Mouse (Mus musculus) CH12.LX (cell line): ENCODE results near the gene Fbln5. TPM values are rescaled to one million over a fixed set of nuclear protein-coding genes. Genes with fewer than 3 reads are reported as not detected.

ENCODE experiments used
- DNase-seq: peaks from one replicate; pipeline ENCODE4 v3.0.0-alpha.2; 2013; ENCODE audit errors: extremely low read depth
- H3K27ac ChIP-seq: 2 replicates; pipeline ENCODE4 v1.5.1; 2012; ENCODE audit warnings: low read depth, mild to moderate bottlenecking, control low read depth, moderate library complexity; ENCODE audit not compliant: insufficient read depth
- H3K27me3 ChIP-seq: replicated peaks from 2 replicates; pipeline ENCODE3; 2012; ENCODE audit warnings: inconsistent platforms
- H3K36me3 ChIP-seq, 2 experiments: replicated peaks in 1 of 2; 2 replicates each; pipeline versions ENCODE3 to v1.6.1; 2012; ENCODE audit warnings: inconsistent platforms in 1 of 2, low read length in 1 of 2, mild to moderate bottlenecking in 1 of 2, mixed read lengths in 1 of 2, moderate library complexity in 1 of 2; ENCODE audit not compliant: control insufficient read depth in 1 of 2, insufficient read depth in 1 of 2
- H3K4me1 ChIP-seq, 2 experiments: 2 replicates each; pipeline ENCODE4 v1.6.1; 2012; ENCODE audit warnings: inconsistent platforms in 1 of 2, moderate library complexity in 1 of 2; ENCODE audit not compliant: insufficient read depth in 2 of 2, control insufficient read depth in 1 of 2
- H3K4me2 ChIP-seq: 2 replicates; pipeline ENCODE4 v1.6.1; 2012; ENCODE audit warnings: low read depth, mild to moderate bottlenecking, control low read depth; ENCODE audit not compliant: poor library complexity, insufficient read depth, severe bottlenecking
- H3K4me3 ChIP-seq, 3 experiments: fragments of 150-350 bp in 1 of 3; sonication (generic) in 1 of 3; replicated peaks in 1 of 3; 2 replicates each; pipeline versions ENCODE3 to v1.5.1; 2011 to 2012; ENCODE audit warnings: low read depth in 2 of 3, low read length in 2 of 3, mild to moderate bottlenecking in 2 of 3, moderate library complexity in 2 of 3, control low read depth in 1 of 3, improper control_type of control experiment in 1 of 3, inconsistent platforms in 1 of 3, mixed read lengths in 1 of 3; ENCODE audit not compliant: poor library complexity in 1 of 3
- H3K79me2 ChIP-seq: replicated peaks from 2 replicates; pipeline ENCODE4 v1.6.1; 2012; ENCODE audit warnings: mild to moderate bottlenecking, moderate library complexity; ENCODE audit not compliant: control insufficient read depth, poor library complexity, insufficient read depth, severe bottlenecking; ENCODE audit errors: extremely low read depth
- H3K9ac ChIP-seq: 2 replicates; pipeline ENCODE4 v1.6.1; 2012; ENCODE audit warnings: low read depth, mild to moderate bottlenecking, control low read depth, moderate library complexity; ENCODE audit not compliant: insufficient read depth
- H3K9me3 ChIP-seq: replicated peaks from 2 replicates; pipeline ENCODE3; 2012; ENCODE audit warnings: low read length, inconsistent platforms, mixed read lengths
- BHLHE40 ChIP-seq: IDR thresholded peaks from 2 replicates; pipeline ENCODE4 v1.6.1; 2011; ENCODE audit warnings: mild to moderate bottlenecking, low read depth, low read length, improper control_type of control experiment
- CHD1 ChIP-seq: IDR thresholded peaks from 2 replicates; pipeline ENCODE4 v1.6.1; 2012; ENCODE audit warnings: low read depth, low read length, improper control_type of control experiment, inconsistent platforms
- CTCF ChIP-seq, 2 experiments: IDR thresholded peaks in 1 of 2; conservative IDR thresholded peaks in 1 of 2; 2 replicates each; pipeline ENCODE4 v1.5.1; 2011 to 2012; ENCODE audit warnings: low read depth in 2 of 2, low read length in 2 of 2, improper control_type of control experiment in 1 of 2, inconsistent platforms in 1 of 2, mild to moderate bottlenecking in 1 of 2, moderate library complexity in 1 of 2
- E2F4 ChIP-seq: IDR thresholded peaks from 2 replicates; pipeline ENCODE4 v1.6.1; 2011; ENCODE audit warnings: low read depth, low read length, improper control_type of control experiment; ENCODE audit not compliant: insufficient replicate concordance
- EP300 ChIP-seq: IDR thresholded peaks from 2 replicates; pipeline ENCODE4 v1.6.1; 2011; ENCODE audit warnings: low read length, improper control_type of control experiment
- ETS1 ChIP-seq: conservative IDR thresholded peaks from 2 replicates; pipeline ENCODE4 v1.6.1; 2012; ENCODE audit warnings: low read depth, mild to moderate bottlenecking, inconsistent platforms, low read length, improper control_type of control experiment, moderate library complexity
- HCFC1 ChIP-seq: IDR thresholded peaks from 2 replicates; pipeline ENCODE4 v1.6.1; 2012; ENCODE audit warnings: low read depth, mild to moderate bottlenecking, inconsistent platforms, low read length, improper control_type of control experiment
- MAFK ChIP-seq: IDR thresholded peaks from 2 replicates; pipeline ENCODE4 v1.6.1; 2011; ENCODE audit warnings: low read length, improper control_type of control experiment; ENCODE audit not compliant: insufficient replicate concordance
- MAZ ChIP-seq: IDR thresholded peaks from 2 replicates; pipeline ENCODE4 v1.6.1; 2012; ENCODE audit warnings: low read depth, mild to moderate bottlenecking, inconsistent platforms, low read length, improper control_type of control experiment, moderate library complexity
- MEF2A ChIP-seq: IDR thresholded peaks from 2 replicates; pipeline ENCODE4 v1.6.1; 2014; ENCODE audit warnings: low read depth, mild to moderate bottlenecking, inconsistent platforms, low read length, improper control_type of control experiment, borderline replicate concordance
- MYC ChIP-seq: IDR thresholded peaks from 2 replicates; pipeline ENCODE4 v1.6.1; 2011; ENCODE audit warnings: low read depth, mild to moderate bottlenecking, improper control_type of control experiment, low read length
- NRF1 ChIP-seq: IDR thresholded peaks from 2 replicates; pipeline ENCODE4 v1.6.1; 2014; ENCODE audit warnings: low read depth, mild to moderate bottlenecking, inconsistent platforms, low read length, improper control_type of control experiment, moderate library complexity
- PAX5 ChIP-seq: IDR thresholded peaks from 2 replicates; pipeline ENCODE4 v1.6.1; 2012; ENCODE audit warnings: low read length, inconsistent platforms, mixed read lengths
- POLR2A ChIP-seq: IDR thresholded peaks from 2 replicates; pipeline ENCODE4 v1.6.1; 2011; ENCODE audit warnings: low read depth, mild to moderate bottlenecking, improper control_type of control experiment, low read length
- POLR2AphosphoS2 ChIP-seq: IDR thresholded peaks from 2 replicates; pipeline ENCODE4 v1.6.1; 2011; ENCODE audit warnings: low read depth, low read length, improper control_type of control experiment
- RAD21 ChIP-seq: IDR thresholded peaks from 2 replicates; pipeline ENCODE4 v1.6.1; 2011; ENCODE audit warnings: low read depth, mild to moderate bottlenecking, low read length, improper control_type of control experiment, moderate library complexity
- RCOR1 ChIP-seq: conservative IDR thresholded peaks from 2 replicates; pipeline ENCODE4 v1.6.1; 2012; ENCODE audit warnings: low read depth, mild to moderate bottlenecking, inconsistent platforms, low read length, improper control_type of control experiment
- TBP ChIP-seq: conservative IDR thresholded peaks from 2 replicates; pipeline ENCODE4 v1.6.1; 2011; ENCODE audit warnings: low read depth, low read length, improper control_type of control experiment
- TCF12 ChIP-seq: IDR thresholded peaks from 2 replicates; pipeline ENCODE4 v1.6.1; 2014; ENCODE audit warnings: low read depth, mild to moderate bottlenecking, inconsistent platforms, low read length, improper control_type of control experiment
- UBTF ChIP-seq: IDR thresholded peaks from 2 replicates; pipeline ENCODE4 v1.6.1; 2012; ENCODE audit warnings: low read depth, mild to moderate bottlenecking, inconsistent platforms, low read length, improper control_type of control experiment, moderate library complexity
- USF1 ChIP-seq: IDR thresholded peaks from 2 replicates; pipeline ENCODE4 v1.6.1; 2014; ENCODE audit warnings: low read depth, mild to moderate bottlenecking, inconsistent platforms, low read length, improper control_type of control experiment
- ZKSCAN1 ChIP-seq: IDR thresholded peaks from 2 replicates; pipeline ENCODE4 v1.6.1; 2012; ENCODE audit warnings: low read depth, inconsistent platforms, low read length, improper control_type of control experiment, borderline replicate concordance
- ZMIZ1 ChIP-seq: IDR thresholded peaks from 2 replicates; pipeline ENCODE4 v1.6.1; 2012; ENCODE audit warnings: low read depth, mild to moderate bottlenecking, inconsistent platforms, low read length, improper control_type of control experiment
- dilution Hi-C: fragments of 300-500 bp; cut with MboI; formaldehyde crosslinking; loops from 2 replicates; pipeline ENCODE4 v1.14.3; 2020; ENCODE audit warnings: low sequenced_read_pairs; ENCODE audit not compliant: extremely low pct_unique_long_range_greater_than_20kb, extremely low pct_ligation_motif_present
- in situ Hi-C: fragments of 300-500 bp; cut with MboI; formaldehyde crosslinking; loops from 3 replicates; pipeline ENCODE4 v1.14.3; 2019; ENCODE audit warnings: low sequenced_read_pairs, low pct_ligation_motif_present, low pct_unique_long_range_greater_than_20kb, mixed read lengths
- polyA plus RNA-seq: library from polyadenylated mRNA; unstranded; fragments of >175 nt; gene quantifications from 2 replicates; pipeline ENCODE4 v1.2.1, GENCODE M21; 2012; ENCODE audit warnings: low read depth; ENCODE audit not compliant: insufficient read length
- total RNA-seq, 2 experiments: library from RNA; depleted of rRNA; stranded (reverse); fragments of 300-350 nt in 1 of 2; fragments of >200 nt in 1 of 2; gene quantifications; 2 replicates each; pipeline ENCODE4 v1.2.3; 2012 to 2014

Gene Fbln5
- total and polyA plus RNA-seq, 3 experiments, result 0.04 to 3.2 (median 0.11) TPM

GRCm38 (mm10) chr12:101854336-101854735 is 35.5 kb upstream of the Fbln5 start:
- Histone ChIP-seq H3K9me3 (no peaks in the 10 kb centered on the region), H3K4me3 (no peak overlapping the region), H3K4me1 (no peaks in the 10 kb centered on the region), H3K27me3 (no peaks in the 10 kb centered on the region), H3K36me3 (peaks cover 25 to 50% of the 10 kb centered on the region in 2 experiments)
- dilution Hi-C loops, result no loop called here
- no peak for DNase-seq
- no peak for TF ChIP-seq TBP
- TF ChIP-seq USF1, result no peak
- no peak for TF ChIP-seq ETS1
- TF ChIP-seq POLR2A, result no peak
- no peak for TF ChIP-seq UBTF
- TF ChIP-seq RCOR1, result no peak
- TF ChIP-seq, all 38 proteins: peak for 0
- Histone ChIP-seq H3K4me2 (no peak overlapping the region), H3K9ac (no peak overlapping the region), H3K79me2 (no peaks in the 10 kb centered on the region), H3K27ac (no peak overlapping the region)
- in situ Hi-C loops, result no loop called here

- peaks cover 18 to 45% of the 10 kb centered on the region in 2 experiments for H3K36me3 ChIP-seq
- DNase-seq, result no peak
- TF ChIP-seq RAD21 (no peak), MAZ (no peak), PAX5 (no peak), HCFC1 (no peak), CTCF (conservative IDR thresholded peaks at IDR 0.05 in 1 of 2, IDR thresholded peaks at IDR 0.05 in 1 of 2; ENCODE audit: low read depth in 2 of 2, low read length in 2 of 2) (no peak), BHLHE40 (no peak), MEF2A (no peak), CHD1 (no peak), ZKSCAN1 (no peak), EP300 (no peak), MAFK (no peak), POLR2A (no peak), NRF1 (no peak), MYC (no peak), ZMIZ1 (no peak), E2F4 (no peak), POLR2AphosphoS2 (no peak), TCF12 (no peak)
- no peak overlapping the region for H3K4me2 ChIP-seq
- H3K4me3 ChIP-seq, result no peak overlapping the region
- H3K27me3 ChIP-seq, result no peaks in the 10 kb centered on the region
- H3K79me2 ChIP-seq, result no peaks in the 10 kb centered on the region
- no peaks in the 10 kb centered on the region for H3K9me3 ChIP-seq
- H3K27ac ChIP-seq, result no peak overlapping the region
- in situ Hi-C loops, result no loop called here
- no peaks in the 10 kb centered on the region for H3K4me1 ChIP-seq
- H3K9ac ChIP-seq, result no peak overlapping the region
- dilution Hi-C loops, result no loop called here
These were observed 33.1 kb upstream of the Fbln5 start for GRCm38 (mm10) chr12:101851846-101852564.
